Mouse (Mus musculus) retina, embryonic 14.5 days (tissue): ENCODE results near the gene Sesn1.
A peak's percentile ranks its signal among the peaks of the same experiment; 100 is the strongest.
"Not testable (repeated sequence)": the region's sequence is repeated elsewhere in the genome, so short reads cannot be mapped to it uniquely, and the experiment has no call there.

Experiments
- DNase-seq: peaks from one replicate; pipeline ENCODE4 v3.0.0-alpha.2; 2015; ENCODE audit warnings: low spot score

Gene Sesn1

GRCm38 (mm10) chr10:41912290-41912994 is 102.7 kb downstream of the Sesn1 start:
- no peak for DNase-seq

GRCm38 (mm10) chr10:41926726-41927125 is 117.0 kb downstream of the Sesn1 start:
- no peak for DNase-seq

- no peak for DNase-seq
Measured at GRCm38 (mm10) chr10:41930966-41931365, 121.2 kb downstream of the Sesn1 start.

GRCm38 (mm10) chr10:41931962-41932361 is 122.2 kb downstream of the Sesn1 start:
- DNase-seq: no peak

- no peak for DNase-seq
Measured at GRCm38 (mm10) chr10:41932943-41933342, 123.2 kb downstream of the Sesn1 start.

- peak; percentile 61 for DNase-seq
Measured at GRCm38 (mm10) chr10:41933536-41933935, 123.8 kb downstream of the Sesn1 start.

GRCm38 (mm10) chr10:41934633-41935475 is 125.1 kb downstream of the Sesn1 start:
- DNase-seq: peak; percentile 57

- DNase-seq: no peak
Measured at GRCm38 (mm10) chr10:41935476-41935829, 125.7 kb downstream of the Sesn1 start.

GRCm38 (mm10) chr10:41936100-41936499 is 126.4 kb downstream of the Sesn1 start:
- DNase-seq: no peak

GRCm38 (mm10) chr10:41937176-41937575 is 127.4 kb downstream of the Sesn1 start:
- peak; percentile 20 for DNase-seq

DNA sequence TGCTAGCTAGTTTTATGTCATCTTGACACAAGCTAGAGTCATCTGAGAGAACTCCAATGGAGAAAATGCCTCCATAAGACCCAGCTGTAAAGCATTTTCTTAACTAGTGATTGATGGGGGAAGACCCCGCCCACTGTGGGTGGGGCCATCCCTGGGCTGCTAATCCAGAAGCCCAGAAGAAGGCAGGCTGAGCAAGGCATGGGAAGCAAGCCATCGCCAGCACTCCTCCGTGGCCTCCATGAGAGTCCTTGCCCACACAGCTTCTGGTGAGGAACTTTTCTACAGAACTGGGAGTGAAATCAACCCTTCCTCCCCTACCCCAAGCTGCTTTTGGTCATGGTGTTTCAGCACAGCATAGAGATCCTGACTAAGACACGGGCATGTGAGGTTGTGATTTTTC is 129.4 kb downstream of the Sesn1 start:
- no peak for DNase-seq

- not testable (repeated sequence) for DNase-seq
Measured at GRCm38 (mm10) chr10:41952354-41952753, 142.6 kb downstream of the Sesn1 start.

DNA sequence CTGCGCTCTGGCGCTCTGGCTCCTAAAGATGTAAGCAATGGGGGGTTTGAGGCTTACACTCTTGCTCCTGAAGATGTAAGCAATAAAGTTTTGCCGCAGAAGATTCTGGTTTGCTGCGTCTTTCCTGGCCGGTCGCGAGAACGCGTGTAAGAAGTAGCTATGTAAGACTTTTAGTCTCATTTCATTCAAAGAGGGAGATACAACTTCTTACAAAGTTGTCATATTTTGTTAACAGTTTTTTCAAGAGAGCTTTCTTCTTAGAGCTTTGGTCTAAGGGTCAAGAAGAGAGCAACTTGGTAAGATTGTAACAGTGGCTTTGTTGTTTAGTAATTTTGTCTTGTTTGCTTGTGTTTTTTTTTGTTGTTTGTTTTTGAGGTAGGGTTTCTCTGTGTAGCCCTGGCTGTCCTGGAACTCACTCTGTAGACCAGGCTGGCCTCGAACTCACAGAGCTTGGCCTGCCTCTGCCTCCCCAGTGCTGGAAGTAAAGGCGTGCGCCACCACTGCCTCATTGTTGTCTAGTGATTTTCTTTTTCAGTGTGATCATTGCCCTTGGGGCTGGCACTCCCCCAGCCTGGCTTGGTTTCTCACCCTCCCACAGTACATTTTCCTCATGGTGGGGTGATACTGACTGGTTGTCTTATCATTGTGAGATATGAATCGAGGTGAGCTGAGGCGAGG is 143.3 kb downstream of the Sesn1 start:
- no peak for DNase-seq

DNA sequence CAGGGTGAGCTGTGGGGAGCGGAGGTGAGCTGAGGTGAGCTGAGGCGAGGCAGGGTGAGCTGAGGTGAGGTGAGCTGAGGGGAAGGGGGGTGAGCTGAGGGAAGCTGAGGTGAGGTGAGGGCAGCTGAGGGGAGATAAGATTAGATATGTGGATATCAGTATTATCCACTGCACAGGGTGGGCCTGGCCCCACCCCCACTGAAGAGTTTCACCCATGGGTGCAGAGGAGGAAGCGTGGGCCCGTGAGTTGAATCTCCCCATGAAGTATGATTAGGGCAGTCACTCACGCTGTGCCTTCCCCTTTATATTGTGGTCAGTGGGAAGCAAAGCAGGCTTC is 143.8 kb downstream of the Sesn1 start:
- no peak for DNase-seq

GRCm38 (mm10) chr10:41957421-41958225 is 147.9 kb downstream of the Sesn1 start:
- no peak for DNase-seq
